Mouse (Mus musculus) lung, postnatal 0 days (tissue): ENCODE data around the gene A3galt2. TPM values are rescaled to one million over a fixed set of nuclear protein-coding genes. Genes with fewer than 3 reads are reported as not detected.

Experiments used
- ATAC-seq: fragments of 200-750 bp; cut with Nextera tagmentation; 2 replicates; pipeline ENCODE4 v1.8.0; 2017; ENCODE audit warnings: moderate library complexity
- DNase-seq: peaks from one replicate; pipeline ENCODE4 v3.0.0-alpha.2; 2016; ENCODE audit warnings: low spot score
- H3K27ac ChIP-seq: fragments of 300-500 bp; sonication (generic); 2 replicates; pipeline ENCODE4 v1.5.1; 2014; ENCODE audit warnings: antibody characterized with exemption, mild to moderate bottlenecking, low read length, mixed read lengths
- H3K27me3 ChIP-seq: fragments of 300-500 bp; sonication (generic); replicated peaks from 2 replicates; pipeline ENCODE4 v1.6.1; 2014; ENCODE audit warnings: low read length, mixed read lengths; ENCODE audit not compliant: insufficient read depth
- H3K36me3 ChIP-seq: fragments of 300-500 bp; sonication (generic); 2 replicates; pipeline ENCODE4 v1.6.1; 2014; ENCODE audit warnings: low read length, mixed read lengths; ENCODE audit not compliant: insufficient read depth
- H3K4me1 ChIP-seq: fragments of 300-500 bp; sonication (generic); 2 replicates; pipeline ENCODE4 v1.6.1; 2014; ENCODE audit warnings: antibody characterized with exemption, low read depth, low read length, mixed read lengths; ENCODE audit not compliant: insufficient read depth
- H3K4me2 ChIP-seq: fragments of 300-500 bp; sonication (generic); replicated peaks from 2 replicates; pipeline ENCODE4 v1.6.1; 2014; ENCODE audit warnings: low read depth, mild to moderate bottlenecking, low read length, moderate library complexity, mixed read lengths
- H3K4me3 ChIP-seq: fragments of 300-500 bp; sonication (generic); 2 replicates; pipeline ENCODE4 v1.5.1; 2014; ENCODE audit warnings: low read depth, low read length
- H3K9ac ChIP-seq: fragments of 300-500 bp; sonication (generic); replicated peaks from 2 replicates; pipeline ENCODE4 v1.6.1; 2014; ENCODE audit warnings: low read depth, mild to moderate bottlenecking
- H3K9me3 ChIP-seq: fragments of 300-500 bp; sonication (generic); 2 replicates; pipeline ENCODE4 v1.6.1; 2016; ENCODE audit warnings: low read length, mixed read lengths
- CTCF ChIP-seq: IDR thresholded peaks from 2 replicates; pipeline ENCODE4 v1.5.1; 2016; ENCODE audit warnings: antibody characterized with exemption, mild to moderate bottlenecking
- EP300 ChIP-seq: IDR thresholded peaks from 2 replicates; pipeline ENCODE4 v1.6.1; 2016; ENCODE audit warnings: antibody characterized with exemption, mild to moderate bottlenecking, control low read depth
- WGBS: fragments of 180-500 bp; shearing (Covaris S2); extraction: QIAGEN DNeasy Blood & Tissue Kit; methylation state at CpG from one replicate; pipeline ENCODE4 v1.1.7; 2014; 5-methylcytosine and 5-hydroxymethylcytosine counted together
- polyA plus RNA-seq: library from polyadenylated mRNA; unstranded; fragments of >200 nt; fragmentation: Nextera tagmentation; extraction: Ambion mirVana; gene quantifications from 2 replicates; pipeline ENCODE4 v1.2.1, GENCODE M21; 2015

Gene A3galt2
- polyA plus RNA-seq, 1 experiment from 2014 or later = 0.04 TPM

DNA sequence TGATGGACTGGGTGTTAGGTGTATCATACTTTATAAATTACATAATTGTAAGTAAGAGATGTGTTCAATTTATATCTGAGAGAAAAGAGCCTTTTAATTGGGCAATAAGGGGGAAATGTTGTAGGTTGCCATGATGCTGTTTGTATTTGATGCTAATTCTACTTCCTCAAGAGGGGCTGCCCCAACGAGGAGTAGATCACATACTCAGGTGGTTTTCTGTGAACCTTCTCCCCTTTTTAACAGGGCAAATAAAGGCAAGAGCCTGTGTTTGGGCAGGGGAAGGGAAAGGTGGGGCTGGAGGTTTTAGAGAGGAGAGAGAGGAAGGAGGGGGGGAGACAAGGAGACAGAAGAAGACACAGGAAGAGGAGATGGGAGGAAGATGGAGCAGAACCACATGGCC, 14.3 kb upstream of the A3galt2 start:
- no peak for ATAC-seq
- WGBS = 37% methylated on average over 1 of the region's 1 CpGs
- no peak for DNase-seq
- H3K27me3 ChIP-seq = no peaks in the 10 kb centered on the region
- no peak overlapping the region for H3K27ac ChIP-seq
- peaks cover 6% of the 10 kb centered on the region; the same call in 1 of the 2 replicates for H3K36me3 ChIP-seq
- no peak overlapping the region for H3K4me3 ChIP-seq
- no peak overlapping the region for H3K9ac ChIP-seq
- H3K4me2 ChIP-seq = no peak overlapping the region
- H3K9me3 ChIP-seq = no peaks in the 10 kb centered on the region
- TF ChIP-seq EP300 = no peak
- peaks cover 15% of the 10 kb centered on the region; the same call in 1 of the 2 replicates for H3K4me1 ChIP-seq

DNA sequence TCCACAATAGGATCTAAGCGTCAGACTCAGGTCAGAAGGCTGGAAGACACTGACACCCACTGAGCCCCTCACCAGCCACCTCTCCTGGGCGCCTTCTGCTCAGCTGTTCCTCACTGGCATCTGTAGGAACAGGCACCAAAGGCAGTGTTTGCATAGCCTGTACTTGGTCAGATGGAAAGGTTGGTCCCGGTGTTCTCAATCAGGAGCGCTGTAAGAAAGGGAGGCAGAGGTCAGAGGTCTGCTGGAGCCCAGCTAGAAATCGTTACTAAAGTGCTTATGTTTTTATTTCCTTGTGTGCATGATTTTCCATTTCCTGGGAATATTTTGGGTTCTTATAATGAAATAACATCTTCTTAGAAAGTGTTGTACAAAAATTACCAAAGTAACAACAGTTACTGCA, 13.3 kb upstream of the A3galt2 start:
- Histone ChIP-seq H3K9ac (no peak overlapping the region), H3K27ac (no peak overlapping the region), H3K36me3 (peaks cover 16% of the 10 kb centered on the region), H3K4me3 (no peak overlapping the region), H3K4me2 (no peak overlapping the region), H3K9me3 (no peaks in the 10 kb centered on the region), H3K4me1 (peaks cover 8% of the 10 kb centered on the region; the same call in 1 of the 2 replicates), H3K27me3 (no peaks in the 10 kb centered on the region)
- TF ChIP-seq CTCF (no peak), EP300 (no peak)
- no peak for DNase-seq
- no peak for ATAC-seq
- WGBS = 44% methylated on average over 5 of the region's 5 CpGs

DNA sequence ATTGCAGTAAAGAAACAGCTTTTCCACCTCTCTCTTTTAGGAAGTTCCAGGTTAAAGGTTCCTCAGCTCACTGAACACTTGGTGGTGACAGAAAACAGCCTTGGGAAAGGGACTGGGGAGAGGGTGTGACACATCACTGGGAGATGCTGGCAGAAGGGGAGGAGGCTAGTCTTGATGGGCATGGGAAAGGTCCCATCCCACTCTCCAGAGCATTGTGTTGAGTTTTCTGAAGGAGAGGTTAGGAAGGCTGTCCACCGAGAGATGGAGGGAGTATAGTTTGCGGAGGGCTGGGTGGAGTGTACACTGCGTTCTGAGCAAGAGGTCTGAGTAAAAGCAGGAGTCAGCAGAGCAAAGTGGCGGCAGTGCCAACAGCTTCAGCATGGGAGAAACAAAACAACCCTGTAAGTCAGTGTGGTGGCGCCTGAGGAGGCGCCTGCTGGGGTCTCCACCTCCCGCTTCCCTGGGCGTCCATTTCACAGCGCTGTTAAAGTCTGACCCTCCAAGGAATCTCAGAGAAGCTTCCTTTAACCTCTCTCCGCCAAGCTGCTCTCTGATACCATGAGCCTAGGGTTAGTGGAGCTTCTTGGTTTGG, 12.7 kb upstream of the A3galt2 start:
- Histone ChIP-seq H3K9ac (no peak overlapping the region), H3K9me3 (no peaks in the 10 kb centered on the region), H3K36me3 (peaks cover 21% of the 10 kb centered on the region), H3K4me2 (no peak overlapping the region), H3K4me1 (peaks cover 3% of the 10 kb centered on the region; the same call in 1 of the 2 replicates), H3K27ac (no peak overlapping the region), H3K4me3 (no peak overlapping the region), H3K27me3 (no peaks in the 10 kb centered on the region)
- TF ChIP-seq EP300 (no peak), CTCF (no peak)
- ATAC-seq (peak; percentile 24; the same call in 1 of the 2 replicates), DNase-seq (peak; percentile 39)
- WGBS = 64% methylated on average over 10 of the region's 10 CpGs

DNA sequence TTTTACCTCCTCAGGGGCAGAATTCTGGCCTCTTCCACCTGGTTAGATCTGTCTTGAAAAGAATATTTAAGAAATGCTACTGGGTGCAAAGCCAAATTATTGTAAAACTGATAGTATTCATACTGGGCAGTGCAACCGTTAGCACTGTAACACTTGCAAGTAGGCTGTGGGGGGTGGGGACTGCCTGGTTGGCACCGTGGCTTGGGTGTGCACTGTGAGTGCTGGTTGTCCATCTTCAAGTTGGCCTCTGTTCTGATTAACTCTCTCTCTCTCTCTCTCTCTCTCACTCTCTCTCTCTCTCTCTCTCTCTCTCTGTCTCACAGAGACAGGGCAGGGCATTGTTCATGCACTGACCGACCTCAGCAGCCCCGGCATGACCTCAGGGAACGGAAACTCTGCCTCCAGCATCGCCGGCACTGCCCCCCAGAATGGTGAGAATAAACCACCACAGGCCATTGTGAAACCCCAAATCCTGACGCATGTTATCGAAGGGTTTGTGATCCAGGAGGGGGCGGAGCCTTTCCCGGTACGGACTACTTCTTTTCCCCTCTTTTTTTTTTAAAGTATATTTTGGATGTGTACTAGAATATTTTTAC, 12.0 kb upstream of the A3galt2 start:
- Histone ChIP-seq H3K27ac (no peak overlapping the region), H3K9ac (no peak overlapping the region), H3K4me3 (no peak overlapping the region), H3K9me3 (no peaks in the 10 kb centered on the region), H3K4me1 (0 out of 2 replicates have a peak, but pooled peaks cover 3% of the 10 kb centered on the region), H3K4me2 (no peak overlapping the region), H3K36me3 (peaks cover 28% of the 10 kb centered on the region), H3K27me3 (no peaks in the 10 kb centered on the region)
- ATAC-seq (no peak), DNase-seq (no peak)
- TF ChIP-seq CTCF = no peak
- TF ChIP-seq EP300 = no peak
- WGBS = 70% methylated on average over 12 of the region's 12 CpGs

DNA sequence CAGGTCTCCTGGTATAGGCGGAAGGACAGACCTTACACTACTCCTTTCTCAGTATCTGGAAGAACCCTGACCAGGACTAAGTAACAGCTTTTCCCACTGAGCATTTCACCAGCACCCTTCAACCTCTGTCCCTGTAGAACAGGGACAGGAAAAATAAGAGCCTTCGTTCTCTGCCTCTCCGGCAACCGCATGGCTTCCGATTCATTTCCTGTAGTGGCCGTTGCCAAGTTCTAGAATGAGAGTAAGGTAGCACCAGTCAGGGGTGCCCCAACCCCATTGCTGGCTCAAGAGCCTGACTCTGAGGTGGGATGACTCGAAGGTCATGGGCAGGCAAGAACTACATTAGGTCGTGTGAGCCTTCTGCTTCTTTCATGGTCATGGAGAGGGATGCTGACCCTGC, 10.0 kb upstream of the A3galt2 start:
- Histone ChIP-seq H3K36me3 (peaks cover 42% of the 10 kb centered on the region), H3K27ac (no peak overlapping the region), H3K27me3 (no peaks in the 10 kb centered on the region), H3K4me3 (no peak overlapping the region), H3K4me2 (no peak overlapping the region), H3K9me3 (no peaks in the 10 kb centered on the region), H3K4me1 (0 out of 2 replicates have a peak, but pooled peaks cover 3% of the 10 kb centered on the region), H3K9ac (no peak overlapping the region)
- TF ChIP-seq CTCF = no peak
- TF ChIP-seq EP300 = no peak
- ATAC-seq (no peak), DNase-seq (no peak)
- 71% methylated on average over 8 of the region's 8 CpGs for WGBS

DNA sequence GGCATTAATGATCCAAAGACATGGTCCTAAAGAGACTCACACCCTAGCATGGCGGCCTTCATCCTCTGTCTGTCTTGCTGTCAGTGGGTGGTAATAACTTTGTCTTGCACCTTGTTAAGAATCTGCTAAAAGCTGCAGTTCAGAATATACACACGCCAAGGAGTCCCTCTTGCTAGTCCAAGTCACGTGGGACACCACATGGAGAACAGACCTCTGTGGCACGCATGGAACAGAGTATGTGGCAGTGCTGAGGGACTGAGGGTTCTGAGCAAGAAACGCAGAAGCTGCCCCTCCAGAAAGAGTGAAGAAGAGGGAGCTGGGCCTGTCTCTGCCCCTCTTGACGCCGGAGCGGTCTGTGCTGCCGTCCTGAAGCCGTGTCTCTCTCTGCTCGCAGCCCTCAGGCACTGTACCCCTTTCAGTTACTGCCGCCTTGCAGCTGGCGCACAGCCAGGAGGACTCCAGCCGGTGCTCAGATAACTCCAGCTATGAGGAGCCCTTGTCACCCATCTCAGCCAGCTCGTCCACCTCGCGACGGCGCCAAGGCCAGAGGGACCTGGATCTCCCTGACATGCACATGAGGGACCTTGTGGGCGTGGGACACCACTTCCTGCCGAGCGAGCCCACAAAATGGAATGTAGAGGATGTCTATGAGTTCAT, 7.4 kb upstream of the A3galt2 start:
- DNase-seq (no peak), ATAC-seq (no peak)
- H3K27me3 ChIP-seq = no peaks in the 10 kb centered on the region
- peaks cover 65% of the 10 kb centered on the region for H3K36me3 ChIP-seq
- H3K9me3 ChIP-seq = no peaks in the 10 kb centered on the region
- no peak overlapping the region for H3K9ac ChIP-seq
- no peak overlapping the region for H3K27ac ChIP-seq
- no peak overlapping the region for H3K4me3 ChIP-seq
- H3K4me2 ChIP-seq = no peak overlapping the region
- H3K4me1 ChIP-seq = no peaks in the 10 kb centered on the region
- TF ChIP-seq EP300 = no peak
- no peak for TF ChIP-seq CTCF
- 57% methylated on average over 22 of the region's 22 CpGs for WGBS
